Mouse (Mus musculus) gastrocnemius, postnatal 36 days (tissue): Measurements from ENCODE around the gene Gm21887. TPM values are rescaled to one million over a fixed set of nuclear protein-coding genes. Genes with fewer than 3 reads are reported as not detected.
A peak's percentile ranks its signal among the peaks of the same experiment; 100 is the strongest.
"Not testable (repeated sequence)": the region's sequence is repeated elsewhere in the genome, so short reads cannot be mapped to it uniquely, and the experiment has no call there.

Experiments
- DNase-seq, 2 experiments: peaks; one replicate each; pipeline ENCODE4 v3.0.0; 2022
- intact Hi-C: fragments of 180-260 bp; cut with DNase I; formaldehyde crosslinking; loops from one replicate; pipeline ENCODE4 v1.15.1; 2025
- total RNA-seq, 2 experiments: library from RNA; stranded (reverse); gene quantifications; 2 replicates each; pipeline ENCODE4 v1.2.3; 2021

Gm21887 gene
- total RNA-seq, 2 experiments from 2014 or later: 26.2 to 44.5 TPM

GRCm38 (mm10) chrX:169995909-169996521, 13.4 kb upstream of the Gm21887 start:
- DNase-seq: peak in 1 of 2 experiments; percentile 4
- intact Hi-C loops: not testable (repeated sequence)

GRCm38 (mm10) chrX:169996926-169997325, 12.5 kb upstream of the Gm21887 start:
- intact Hi-C loops: not testable (repeated sequence)
- DNase-seq: peak; percentile 67 to 69

GRCm38 (mm10) chrX:169997456-169997853, 12.0 kb upstream of the Gm21887 start:
- not testable (repeated sequence) for DNase-seq

GRCm38 (mm10) chrX:169997854-169998456, 11.5 kb upstream of the Gm21887 start:
- peak; percentile 100 for DNase-seq
- intact Hi-C loops: not testable (repeated sequence)

More at GRCm38 (mm10) chrX:169997456-169997853, 12.0 kb upstream of the Gm21887 start:
- intact Hi-C loops: not testable (repeated sequence)

GRCm38 (mm10) chrX:169998559-169999219, 10.8 kb upstream of the Gm21887 start:
- intact Hi-C loops, DNase-seq: not testable (repeated sequence)

- intact Hi-C loops, DNase-seq: not testable (repeated sequence)
These were observed 10.1 kb upstream of the Gm21887 start for GRCm38 (mm10) chrX:169999226-169999883.

GRCm38 (mm10) chrX:169999912-170000641, 9.4 kb upstream of the Gm21887 start:
- DNase-seq, intact Hi-C loops: not testable (repeated sequence)

- intact Hi-C loops, DNase-seq: not testable (repeated sequence)
These were observed 8.6 kb upstream of the Gm21887 start for GRCm38 (mm10) chrX:170000642-170001387.

- intact Hi-C loops, DNase-seq: not testable (repeated sequence)
These were observed 8.1 kb upstream of the Gm21887 start for GRCm38 (mm10) chrX:170001388-170001695.

GRCm38 (mm10) chrX:170002510-170003197, 6.8 kb upstream of the Gm21887 start:
- DNase-seq, intact Hi-C loops: not testable (repeated sequence)

GRCm38 (mm10) chrX:170003536-170003935, 5.9 kb upstream of the Gm21887 start:
- intact Hi-C loops, DNase-seq: not testable (repeated sequence)

- DNase-seq, intact Hi-C loops: not testable (repeated sequence)
These were observed 5.2 kb upstream of the Gm21887 start for GRCm38 (mm10) chrX:170004236-170004635.

GRCm38 (mm10) chrX:170004793-170005192, 4.7 kb upstream of the Gm21887 start:
- DNase-seq, intact Hi-C loops: not testable (repeated sequence)

GRCm38 (mm10) chrX:170005194-170005593, 4.3 kb upstream of the Gm21887 start:
- intact Hi-C loops, DNase-seq: not testable (repeated sequence)

- DNase-seq, intact Hi-C loops: not testable (repeated sequence)
These were observed 3.7 kb upstream of the Gm21887 start for GRCm38 (mm10) chrX:170005695-170006297.

- intact Hi-C loops, DNase-seq: not testable (repeated sequence)
These were observed 2.7 kb upstream of the Gm21887 start for GRCm38 (mm10) chrX:170006694-170007247.

GRCm38 (mm10) chrX:170007375-170008178, 1.9 kb upstream of the Gm21887 start:
- intact Hi-C loops, DNase-seq: not testable (repeated sequence)

GRCm38 (mm10) chrX:170008179-170008467, 1.3 kb upstream of the Gm21887 start:
- intact Hi-C loops: not testable (repeated sequence)

More at GRCm38 (mm10) chrX:170008179-170008467, 1.3 kb upstream of the Gm21887 start:
- not testable (repeated sequence) for DNase-seq
